In the genomic region with DNA sequence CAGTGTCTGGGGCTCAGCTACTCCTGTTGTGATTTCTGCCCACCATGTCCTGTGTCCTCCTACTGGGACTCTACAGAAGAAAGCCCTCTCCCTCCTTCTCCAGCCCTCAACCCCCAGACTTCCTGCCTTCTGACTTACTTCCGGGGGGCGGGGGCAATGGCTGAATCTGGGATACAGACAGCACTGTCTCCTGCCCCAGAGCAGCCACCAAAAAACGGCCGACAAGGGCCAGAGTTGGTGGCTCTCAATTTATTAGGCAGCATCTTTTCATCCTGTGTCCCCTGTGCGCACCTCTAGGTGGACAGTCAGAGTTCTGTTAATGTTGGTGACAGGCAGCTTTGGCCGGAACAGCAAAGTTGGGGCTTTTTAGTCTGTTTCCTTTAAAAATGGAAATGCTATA, we compare ENCODE assay signal across 9 mouse cellular contexts.
DNase-seq lines count a peak whose midpoint lies in the region; ATAC-seq lines count a peak whose summit lies in the region.
"Had no signal": no experiment of that assay in that cellular context is flagged by ENCODE, and none has a peak within 500 bp of the region (broad histone marks: within the 10 kb centered on the region; RNA-seq: fewer than 3 reads in every experiment).

No protein-coding gene starts in this region.

- no peak for ATAC-seq in heart, embryonic 15.5 days (replicated peaks; ENCODE audit: insufficient number of reproducible peaks, insufficient read depth, low FRiP score, low read depth)
- ATAC-seq in liver, embryonic 11.5 days (replicated peaks; ENCODE audit: low FRiP score) = no peak

- H3K27me3 ChIP-seq in heart, embryonic 15.5 days = peaks cover 51% of the 10 kb centered on the region
- peaks cover 36% of the 10 kb centered on the region for H3K27me3 ChIP-seq in liver, embryonic 11.5 days (replicated peaks; ENCODE audit: control insufficient read depth, insufficient read depth, low read length)

- H3K36me3 ChIP-seq in heart, embryonic 15.5 days = no peaks in the 10 kb centered on the region
- H3K36me3 ChIP-seq in liver, embryonic 11.5 days (ENCODE audit: control insufficient read depth, insufficient read depth, low read length) = no peaks in the 10 kb centered on the region

- WGBS in heart, embryonic 15.5 days = 7% methylated on average over 6 of the region's 6 CpGs
- WGBS in liver, embryonic 11.5 days = 14% methylated on average over 6 of the region's 6 CpGs

- no peak overlapping the region for H3K27ac ChIP-seq in heart, embryonic 15.5 days
- H3K27ac ChIP-seq in liver, embryonic 11.5 days (ENCODE audit: low read depth, low read length) = no peak overlapping the region
- H3K27ac ChIP-seq: macrophage had no signal

- H3K4me2 ChIP-seq in heart, embryonic 15.5 days = peak overlapping the region; percentile 64
- H3K4me2 ChIP-seq in liver, embryonic 11.5 days = peak overlapping the region; percentile 59

- H3K9me3 ChIP-seq in heart, embryonic 15.5 days (replicated peaks) = no peaks in the 10 kb centered on the region
- no peaks in the 10 kb centered on the region for H3K9me3 ChIP-seq in liver, embryonic 11.5 days (ENCODE audit: control insufficient read depth, low read length)

- H3K4me3 ChIP-seq in heart, embryonic 15.5 days = peak overlapping the region; percentile 37
- H3K4me3 ChIP-seq in liver, embryonic 11.5 days (ENCODE audit: low read depth, low read length) = peak overlapping the region; percentile 39

- H3K9ac ChIP-seq in heart, embryonic 15.5 days = no peak overlapping the region
- H3K9ac ChIP-seq in liver, embryonic 11.5 days (ENCODE audit: low read depth, low read length) = peak overlapping the region; percentile 50; the same call in 1 of the 2 replicates

- DNase-seq in heart, adult 11 months = peak; percentile 93
- no peak for DNase-seq in heart, postnatal 4 days
- DNase-seq in embryo, embryonic 10.5 days (ENCODE audit: low spot score) = peak; percentile 62
- peak; percentile 37 for DNase-seq in liver, embryonic 11.5 days (ENCODE audit: low spot score)
- peak; percentile 32 for DNase-seq in right cerebral cortex, postnatal 14 days
- DNase-seq in adrenal gland, adult 8-10 months = no peak
- DNase-seq in spleen, postnatal 14 days (ENCODE audit: low spot score in 2 of 2) = no peak

- peaks cover 12% of the 10 kb centered on the region for H3K4me1 ChIP-seq in heart, embryonic 15.5 days (replicated peaks)
- H3K4me1 ChIP-seq in liver, embryonic 11.5 days (replicated peaks; ENCODE audit: control insufficient read depth, insufficient read depth, low read length) = no peaks in the 10 kb centered on the region

Comparison
In these comparisons a context has a peak if more than half of its experiments do, and no peak if none do; other contexts are left out.
1. DNase-seq: peak in heart, adult 11 months (single experiment), embryo, embryonic 10.5 days (single experiment), liver, embryonic 11.5 days (single experiment) and right cerebral cortex, postnatal 14 days (single experiment); none in heart, postnatal 4 days (single experiment), adrenal gland, adult 8-10 months (single experiment) and spleen, postnatal 14 days (0 of 2).